ENCODE assay signal across 8 mouse cellular contexts in the genomic region with DNA sequence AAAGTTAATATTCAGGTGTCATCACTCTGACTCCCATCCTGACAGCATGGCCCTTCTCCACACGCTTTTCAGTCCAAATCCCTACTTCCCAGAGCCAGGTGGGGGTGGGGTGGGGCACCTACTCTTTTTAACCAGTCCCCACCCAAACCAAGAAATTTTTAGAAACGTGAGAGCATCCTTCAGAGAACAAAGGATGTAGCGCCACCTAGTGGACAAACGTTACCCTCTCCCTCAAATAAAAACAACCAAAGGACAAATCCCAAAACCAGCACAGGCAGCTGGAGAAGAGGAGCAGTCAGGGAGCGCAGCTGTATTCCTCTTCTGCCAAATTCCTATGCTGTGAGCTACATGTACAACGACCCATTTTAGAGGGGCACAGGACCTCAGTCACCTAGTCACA.
A peak's percentile ranks its signal among the peaks of the same experiment; 100 is the strongest.
DNase-seq lines count a peak whose midpoint lies in the region; ATAC-seq and TF ChIP-seq lines count a peak whose summit lies in the region.

No protein-coding gene starts in this region.

- DNase-seq in adrenal gland, adult (ENCODE audit: inconsistent age in 2 of 2, low spot score in 1 of 2): peak; percentile 6 to 65
- no peak for DNase-seq in adrenal gland, adult 8-10 months
- peak; percentile 14 for DNase-seq in c-Kit-positive CD71-positive TER-119-negative erythroid progenitor cells, embryonic 14.5 days (ENCODE audit: low read depth)
- peak; percentile 47 to 49 for DNase-seq in left cerebral cortex, adult 2 months (ENCODE audit: extremely low spot score in 1 of 2, low spot score in 2 of 2)
- DNase-seq in midbrain, embryonic 14.5 days: peak; percentile 91
- peak; percentile 73 for DNase-seq in testis, postnatal 10 days (ENCODE audit: low spot score)

- TF ChIP-seq CTCF in left cerebral cortex, adult 2 months (IDR thresholded peaks at IDR 0.05): peak; percentile 83

- H3K9ac ChIP-seq in forebrain, embryonic 15.5 days (replicated peaks): no peak overlapping the region
- no peak overlapping the region for H3K9ac ChIP-seq in hindbrain, embryonic 15.5 days
- no peak overlapping the region for H3K9ac ChIP-seq in midbrain, embryonic 14.5 days (replicated peaks; ENCODE audit: low read length)

- H3K4me3 ChIP-seq in forebrain, embryonic 15.5 days: no peak overlapping the region
- no peak overlapping the region for H3K4me3 ChIP-seq in hindbrain, embryonic 15.5 days
- H3K4me3 ChIP-seq in left cerebral cortex, adult 2 months: no peak overlapping the region
- H3K4me3 ChIP-seq in midbrain, embryonic 14.5 days (replicated peaks; ENCODE audit: low read depth, low read length): no peak overlapping the region

- no peak overlapping the region for H3K4me2 ChIP-seq in forebrain, embryonic 15.5 days (replicated peaks)
- no peak overlapping the region for H3K4me2 ChIP-seq in hindbrain, embryonic 15.5 days
- no peak overlapping the region for H3K4me2 ChIP-seq in midbrain, embryonic 14.5 days (ENCODE audit: low read length)

- 8% methylated on average over 6 of the region's 6 CpGs for WGBS in forebrain, embryonic 15.5 days
- 9% methylated on average over 6 of the region's 6 CpGs for WGBS in hindbrain, embryonic 15.5 days
- WGBS in midbrain, embryonic 14.5 days: 8% methylated on average over 6 of the region's 6 CpGs

- H3K27ac ChIP-seq in forebrain, embryonic 15.5 days (replicated peaks): no peak overlapping the region
- H3K27ac ChIP-seq in hindbrain, embryonic 15.5 days (replicated peaks): peak overlapping the region; percentile 56; the same call in 1 of the 2 replicates
- no peak overlapping the region for H3K27ac ChIP-seq in left cerebral cortex, adult 2 months
- H3K27ac ChIP-seq in midbrain, embryonic 14.5 days (replicated peaks; ENCODE audit: low read depth, low read length): 0 out of 2 replicates have a peak overlapping the region, but pooled peaks have one; percentile 45

- H3K27me3 ChIP-seq in forebrain, embryonic 15.5 days: no peaks in the 10 kb centered on the region
- H3K27me3 ChIP-seq in hindbrain, embryonic 15.5 days: no peaks in the 10 kb centered on the region
- H3K27me3 ChIP-seq in midbrain, embryonic 14.5 days (ENCODE audit: control insufficient read depth, insufficient read depth, low read length): no peaks in the 10 kb centered on the region

- H3K36me3 ChIP-seq in forebrain, embryonic 15.5 days: no peaks in the 10 kb centered on the region
- H3K36me3 ChIP-seq in hindbrain, embryonic 15.5 days: no peaks in the 10 kb centered on the region
- no peaks in the 10 kb centered on the region for H3K36me3 ChIP-seq in midbrain, embryonic 14.5 days (ENCODE audit: control insufficient read depth, insufficient read depth, low read length)

- ATAC-seq in forebrain, embryonic 15.5 days (replicated peaks): peak; percentile 66
- ATAC-seq in hindbrain, embryonic 15.5 days (ENCODE audit: low FRiP score, low read depth): peak; percentile 70
- ATAC-seq in midbrain, embryonic 14.5 days (ENCODE audit: low FRiP score, low TSS enrichment): peak; percentile 65

- no peaks in the 10 kb centered on the region for H3K4me1 ChIP-seq in forebrain, embryonic 15.5 days
- peaks cover 6% of the 10 kb centered on the region; the same call in 1 of the 2 replicates for H3K4me1 ChIP-seq in hindbrain, embryonic 15.5 days (replicated peaks)
- H3K4me1 ChIP-seq in midbrain, embryonic 14.5 days (ENCODE audit: control insufficient read depth, insufficient read depth, low read length): no peaks in the 10 kb centered on the region

- intact Hi-C loops in left cerebral cortex, adult 2 months (cut with DNase I): loop anchor here (5.0 to 10.0 kb wide), 3 partner anchors 143 to 1954 kb away; no protein-coding TSS in a partner anchor

- H3K9me3 ChIP-seq in forebrain, embryonic 15.5 days: no peaks in the 10 kb centered on the region
- no peaks in the 10 kb centered on the region for H3K9me3 ChIP-seq in hindbrain, embryonic 15.5 days
- no peaks in the 10 kb centered on the region for H3K9me3 ChIP-seq in midbrain, embryonic 14.5 days (ENCODE audit: control insufficient read depth, low read length)

Comparison
In these comparisons a context has a peak if more than half of its experiments do, and no peak if none do; other contexts are left out.
1. H3K27ac ChIP-seq: peak in hindbrain, embryonic 15.5 days (single experiment) and midbrain, embryonic 14.5 days (single experiment); none in forebrain, embryonic 15.5 days (single experiment) and left cerebral cortex, adult 2 months (single experiment).
2. Peak in every context shown above with its lines, with median percentiles within 50 percentile points of each other: ATAC-seq.